Mouse (Mus musculus): ENCODE data around the gene Zfyve28. TPM values are rescaled to one million over a fixed set of nuclear protein-coding genes. Genes with fewer than 3 reads are reported as not detected.

Gene Zfyve28
- polyA plus RNA-seq, 1 experiment from 2014 or later: 0.21 TPM

DNA sequence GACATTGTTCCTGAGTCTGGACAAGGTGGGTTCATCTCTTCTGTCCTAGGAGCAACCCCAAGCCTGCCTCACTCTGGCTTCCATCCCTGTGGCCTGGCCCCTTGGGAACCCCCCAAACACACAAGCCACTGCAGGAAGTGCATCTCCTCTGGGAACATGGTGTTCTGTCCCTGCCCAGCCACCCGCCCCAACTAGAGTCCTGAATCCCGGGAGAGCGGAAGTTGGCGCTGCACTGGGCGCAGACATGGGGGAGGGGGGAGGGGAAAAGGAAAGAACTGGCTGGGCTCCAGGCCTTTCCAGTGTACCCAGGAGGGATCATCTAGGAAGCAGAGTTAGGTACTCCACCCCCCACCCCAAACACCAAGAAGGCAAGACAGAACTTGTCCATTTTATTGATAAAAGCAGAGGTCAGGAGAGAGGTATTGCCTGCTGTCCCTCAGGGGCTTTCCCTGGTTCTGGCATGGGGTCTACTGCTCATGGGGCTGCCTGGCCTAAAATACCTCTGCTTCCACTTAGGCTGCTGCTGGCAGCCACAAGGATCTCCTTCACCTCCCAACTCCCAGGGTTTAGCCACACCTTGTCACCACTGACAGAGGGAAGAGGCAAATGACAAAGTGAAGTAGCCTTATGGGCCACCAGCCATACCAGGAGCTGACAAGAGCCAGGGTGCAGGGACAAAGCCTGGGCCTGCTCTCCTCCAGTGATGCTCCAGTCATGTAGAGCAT is 104.9 kb downstream of the Zfyve28 start:
- TF ChIP-seq CTCF (IDR thresholded peaks at IDR 0.05; ENCODE audit: low read depth): no peak
- 83% methylated on average over 5 of the region's 5 CpGs for WGBS
- ATAC-seq (ENCODE audit: insufficient read depth) (no peak), DNase-seq (peak; percentile 33)
- H3K9ac ChIP-seq: no peak overlapping the region
- no peaks in the 10 kb centered on the region for H3K9me3 ChIP-seq (ENCODE audit: low read depth, low read length)
- H3K4me3 ChIP-seq (ENCODE audit: low read depth, low read length): no peak overlapping the region
- peaks cover 6% of the 10 kb centered on the region; the same call in 1 of the 2 replicates for H3K4me1 ChIP-seq (ENCODE audit: insufficient read depth)
- no peak overlapping the region for H3K4me2 ChIP-seq
- H3K27ac ChIP-seq (ENCODE audit: low read depth): no peak overlapping the region
- no peaks in the 10 kb centered on the region for H3K27me3 ChIP-seq (ENCODE audit: insufficient read depth, low read length)
- peaks cover 54% of the 10 kb centered on the region for H3K36me3 ChIP-seq (ENCODE audit: insufficient read depth)

GRCm38 (mm10) chr5:34182486-34182885 is 105.8 kb downstream of the Zfyve28 start:
- H3K27me3 ChIP-seq (ENCODE audit: insufficient read depth, low read length): no peaks in the 10 kb centered on the region
- H3K9me3 ChIP-seq (ENCODE audit: low read depth, low read length): no peaks in the 10 kb centered on the region
- peak; percentile 19 for DNase-seq
- WGBS: 75% methylated on average over 3 of the region's 3 CpGs
- H3K36me3 ChIP-seq (ENCODE audit: insufficient read depth): peaks cover 61% of the 10 kb centered on the region
- no peak overlapping the region for H3K4me3 ChIP-seq (ENCODE audit: low read depth, low read length)
- no peak for ATAC-seq (ENCODE audit: insufficient read depth)
- H3K9ac ChIP-seq: no peak overlapping the region
- no peak for TF ChIP-seq CTCF (IDR thresholded peaks at IDR 0.05; ENCODE audit: low read depth)
- peaks cover 6% of the 10 kb centered on the region; the same call in 1 of the 2 replicates for H3K4me1 ChIP-seq (ENCODE audit: insufficient read depth)
- no peak overlapping the region for H3K4me2 ChIP-seq
- H3K27ac ChIP-seq (ENCODE audit: low read depth): no peak overlapping the region

DNA sequence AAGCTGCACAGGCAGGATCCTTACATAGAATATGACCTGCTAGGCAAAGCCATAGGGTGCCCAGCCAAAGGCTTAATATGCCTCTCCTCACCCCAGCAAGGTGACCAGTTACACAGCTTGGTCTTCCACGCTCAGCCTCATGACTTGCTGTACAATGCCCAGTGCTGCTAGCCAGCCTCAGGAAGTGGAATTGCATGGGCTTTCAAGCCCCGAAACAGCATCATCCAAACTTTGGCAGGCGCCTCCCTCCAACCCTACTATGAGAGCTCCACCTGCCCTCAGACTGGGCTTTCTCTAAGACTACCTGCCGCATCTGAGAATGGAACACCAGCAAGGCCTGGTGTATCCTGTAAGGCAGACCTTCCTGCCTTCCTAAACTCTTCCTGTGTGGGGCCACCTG is 110.4 kb downstream of the Zfyve28 start:
- no peaks in the 10 kb centered on the region for H3K9me3 ChIP-seq (ENCODE audit: low read depth, low read length)
- WGBS: 87% methylated on average over 4 of the region's 4 CpGs

DNA sequence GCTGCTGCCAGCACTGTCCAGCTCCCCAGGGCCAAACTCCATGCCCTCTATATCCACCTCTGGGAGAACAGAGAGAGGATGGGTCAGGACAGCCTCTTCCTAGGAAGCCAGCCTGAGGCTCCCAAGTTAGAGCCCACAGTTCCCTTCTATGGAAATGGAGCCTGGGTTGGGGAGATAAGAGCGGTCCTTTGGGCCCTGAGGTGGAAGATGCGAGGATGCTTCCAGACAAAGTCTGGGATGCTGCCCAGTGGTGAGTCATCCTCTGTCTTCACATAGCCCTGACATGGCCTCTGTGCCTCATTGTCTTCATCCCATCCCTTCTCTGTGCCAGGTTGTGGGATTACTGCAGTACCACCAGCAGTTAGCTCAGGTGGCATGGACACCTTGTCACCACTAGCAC is 111.2 kb downstream of the Zfyve28 start:
- WGBS: 95% methylated on average over 2 of the region's 2 CpGs
- TF ChIP-seq CTCF (IDR thresholded peaks at IDR 0.05; ENCODE audit: low read depth): no peak
- ATAC-seq (ENCODE audit: insufficient read depth) (no peak), DNase-seq (no peak)
- no peak overlapping the region for H3K4me3 ChIP-seq (ENCODE audit: low read depth, low read length)
- H3K27me3 ChIP-seq (ENCODE audit: insufficient read depth, low read length): no peaks in the 10 kb centered on the region
- H3K36me3 ChIP-seq (ENCODE audit: insufficient read depth): peaks cover 79% of the 10 kb centered on the region
- H3K27ac ChIP-seq (ENCODE audit: low read depth): no peak overlapping the region
- no peak overlapping the region for H3K9ac ChIP-seq
- H3K4me2 ChIP-seq: no peak overlapping the region
- no peaks in the 10 kb centered on the region for H3K4me1 ChIP-seq (ENCODE audit: insufficient read depth)
- no peaks in the 10 kb centered on the region for H3K9me3 ChIP-seq (ENCODE audit: low read depth, low read length)

More for the DNA sequence above, 110.4 kb downstream of the Zfyve28 start:
- DNase-seq (no peak), ATAC-seq (ENCODE audit: insufficient read depth) (no peak)
- TF ChIP-seq CTCF (IDR thresholded peaks at IDR 0.05; ENCODE audit: low read depth): no peak
- Histone ChIP-seq H3K4me2 (no peak overlapping the region), H3K36me3 (ENCODE audit: insufficient read depth) (peaks cover 85% of the 10 kb centered on the region), H3K9ac (no peak overlapping the region), H3K4me1 (ENCODE audit: insufficient read depth) (no peaks in the 10 kb centered on the region), H3K27me3 (ENCODE audit: insufficient read depth, low read length) (no peaks in the 10 kb centered on the region), H3K4me3 (ENCODE audit: low read depth, low read length) (no peak overlapping the region), H3K27ac (ENCODE audit: low read depth) (no peak overlapping the region)

GRCm38 (mm10) chr5:34176691-34177090 is 111.6 kb downstream of the Zfyve28 start:
- no peak overlapping the region for H3K27ac ChIP-seq (ENCODE audit: low read depth)
- 76% methylated on average over 10 of the region's 10 CpGs for WGBS
- H3K9ac ChIP-seq: no peak overlapping the region
- H3K27me3 ChIP-seq (ENCODE audit: insufficient read depth, low read length): no peaks in the 10 kb centered on the region
- TF ChIP-seq CTCF (IDR thresholded peaks at IDR 0.05; ENCODE audit: low read depth): no peak
- H3K4me3 ChIP-seq (ENCODE audit: low read depth, low read length): no peak overlapping the region
- no peaks in the 10 kb centered on the region for H3K4me1 ChIP-seq (ENCODE audit: insufficient read depth)
- ATAC-seq (ENCODE audit: insufficient read depth): no peak
- no peak for DNase-seq
- H3K36me3 ChIP-seq (ENCODE audit: insufficient read depth): peaks cover 76% of the 10 kb centered on the region
- H3K4me2 ChIP-seq: no peak overlapping the region
- H3K9me3 ChIP-seq (ENCODE audit: low read depth, low read length): no peaks in the 10 kb centered on the region

GRCm38 (mm10) chr5:34175403-34175694 is 112.9 kb downstream of the Zfyve28 start:
- ATAC-seq (ENCODE audit: insufficient read depth) (no peak), DNase-seq (no peak)
- no peak for TF ChIP-seq CTCF (IDR thresholded peaks at IDR 0.05; ENCODE audit: low read depth)
- no peak overlapping the region for H3K27ac ChIP-seq (ENCODE audit: low read depth)
- H3K27me3 ChIP-seq (ENCODE audit: insufficient read depth, low read length): no peaks in the 10 kb centered on the region
- peaks cover 64% of the 10 kb centered on the region for H3K36me3 ChIP-seq (ENCODE audit: insufficient read depth)
- H3K4me1 ChIP-seq (ENCODE audit: insufficient read depth): no peaks in the 10 kb centered on the region
- no peak overlapping the region for H3K9ac ChIP-seq
- 36% methylated on average over 5 of the region's 5 CpGs for WGBS
- no peak overlapping the region for H3K4me3 ChIP-seq (ENCODE audit: low read depth, low read length)
- H3K9me3 ChIP-seq (ENCODE audit: low read depth, low read length): no peaks in the 10 kb centered on the region
- no peak overlapping the region for H3K4me2 ChIP-seq

DNA sequence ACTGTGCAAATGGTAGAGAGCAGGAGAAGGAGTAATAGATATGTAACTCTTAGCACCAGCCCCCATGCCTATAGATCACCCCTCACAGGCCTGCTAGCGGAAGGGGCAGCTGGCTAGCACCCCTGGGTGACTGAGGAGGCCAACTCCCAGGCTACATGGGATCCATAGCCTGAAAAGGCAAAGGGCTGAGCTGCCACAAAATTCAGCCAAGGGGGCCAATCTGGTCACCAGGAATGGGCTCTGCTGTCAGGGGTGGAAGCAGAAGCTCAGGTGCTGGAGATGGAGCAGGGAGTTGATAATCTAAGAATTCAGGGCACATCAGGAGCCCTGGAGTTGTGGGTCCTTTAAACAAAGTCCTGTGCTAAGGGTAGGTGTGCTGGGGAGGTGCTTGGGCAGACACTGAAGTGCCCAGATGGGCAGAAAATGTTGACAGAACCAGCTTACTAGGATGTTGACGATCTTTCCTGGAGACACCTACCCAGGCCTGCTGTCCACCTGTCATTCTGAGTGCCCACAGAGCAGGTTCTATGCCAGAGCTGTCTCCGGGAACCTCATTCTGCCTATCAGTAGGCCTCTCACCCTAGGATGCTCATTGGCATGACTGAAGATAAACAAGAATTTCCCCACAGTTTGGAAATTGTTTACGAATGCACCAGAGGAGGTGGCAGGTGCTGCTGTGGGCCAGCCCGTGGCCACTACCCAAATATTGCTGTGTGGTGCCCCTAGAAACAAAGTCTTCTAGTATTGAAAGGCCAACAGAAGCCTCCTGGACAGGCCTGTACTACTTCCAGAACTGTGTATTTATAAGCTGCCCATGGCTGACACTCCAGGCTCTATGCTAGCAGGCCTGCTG is 113.5 kb downstream of the Zfyve28 start:
- H3K9me3 ChIP-seq (ENCODE audit: low read depth, low read length): no peaks in the 10 kb centered on the region
- 64% methylated on average over 5 of the region's 5 CpGs for WGBS
- peaks cover 59% of the 10 kb centered on the region for H3K36me3 ChIP-seq (ENCODE audit: insufficient read depth)
- no peak for ATAC-seq (ENCODE audit: insufficient read depth)
- no peak overlapping the region for H3K4me2 ChIP-seq
- no peak overlapping the region for H3K27ac ChIP-seq (ENCODE audit: low read depth)
- no peaks in the 10 kb centered on the region for H3K27me3 ChIP-seq (ENCODE audit: insufficient read depth, low read length)
- H3K4me3 ChIP-seq (ENCODE audit: low read depth, low read length): no peak overlapping the region
- no peak for TF ChIP-seq CTCF (IDR thresholded peaks at IDR 0.05; ENCODE audit: low read depth)
- H3K9ac ChIP-seq: no peak overlapping the region
- no peak for DNase-seq
- H3K4me1 ChIP-seq (ENCODE audit: insufficient read depth): 0 out of 2 replicates have a peak, but pooled peaks cover 3% of the 10 kb centered on the region
